Mouse (Mus musculus) right cerebral cortex, postnatal 4 days (tissue): ENCODE data around the gene Gnat3.

ENCODE experiments used
- DNase-seq: peaks from one replicate; pipeline ENCODE4 v3.0.0-alpha.2; 2022

The Gnat3 gene

DNA sequence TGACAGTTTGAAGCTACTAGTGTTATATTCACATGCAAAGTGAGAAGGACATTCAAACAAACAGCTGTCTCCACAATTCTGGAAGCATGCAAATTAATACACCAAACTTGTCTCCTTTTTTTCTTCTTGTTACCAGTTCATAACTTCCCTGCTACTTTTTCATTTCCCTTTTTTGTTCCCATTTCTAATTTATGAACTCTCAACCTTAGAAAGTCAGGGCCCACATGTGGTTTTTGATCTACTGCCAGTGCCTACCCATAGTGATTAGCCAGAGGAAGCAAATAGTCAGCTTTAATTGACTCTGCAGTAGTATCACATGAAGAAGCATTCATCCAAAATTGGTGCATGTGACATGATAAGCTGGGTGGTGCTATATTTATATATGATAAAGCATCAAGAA, 44.7 kb downstream of the Gnat3 start:
- no peak for DNase-seq

GRCm38 (mm10) chr5:18010301-18010700, 48.0 kb downstream of the Gnat3 start:
- DNase-seq, result no peak

- DNase-seq, result no peak
Observed at GRCm38 (mm10) chr5:18013196-18013595, 50.8 kb downstream of the Gnat3 start.

GRCm38 (mm10) chr5:18014209-18014829, 52.0 kb downstream of the Gnat3 start:
- DNase-seq, result no peak

DNA sequence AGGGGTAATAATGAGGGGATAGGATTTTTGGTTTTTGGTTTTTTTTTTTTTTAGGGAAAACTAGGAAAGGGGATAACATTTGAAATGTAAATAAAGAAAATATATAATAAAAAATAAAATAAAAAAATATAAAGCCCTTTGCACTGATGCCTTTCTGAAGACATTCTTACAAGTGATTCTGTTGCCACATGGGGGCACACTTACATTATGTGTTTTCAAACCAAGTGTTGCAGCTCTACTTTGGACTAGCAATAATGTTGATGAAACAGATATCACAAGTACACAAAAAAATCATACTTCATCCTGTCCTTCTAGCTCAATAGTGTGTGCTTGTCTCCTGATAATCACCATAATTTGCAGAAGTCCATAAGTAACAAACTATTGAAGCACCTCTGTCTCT, 61.0 kb downstream of the Gnat3 start:
- peak; percentile 32 for DNase-seq

GRCm38 (mm10) chr5:18027531-18027930, 65.2 kb downstream of the Gnat3 start:
- no peak for DNase-seq

DNA sequence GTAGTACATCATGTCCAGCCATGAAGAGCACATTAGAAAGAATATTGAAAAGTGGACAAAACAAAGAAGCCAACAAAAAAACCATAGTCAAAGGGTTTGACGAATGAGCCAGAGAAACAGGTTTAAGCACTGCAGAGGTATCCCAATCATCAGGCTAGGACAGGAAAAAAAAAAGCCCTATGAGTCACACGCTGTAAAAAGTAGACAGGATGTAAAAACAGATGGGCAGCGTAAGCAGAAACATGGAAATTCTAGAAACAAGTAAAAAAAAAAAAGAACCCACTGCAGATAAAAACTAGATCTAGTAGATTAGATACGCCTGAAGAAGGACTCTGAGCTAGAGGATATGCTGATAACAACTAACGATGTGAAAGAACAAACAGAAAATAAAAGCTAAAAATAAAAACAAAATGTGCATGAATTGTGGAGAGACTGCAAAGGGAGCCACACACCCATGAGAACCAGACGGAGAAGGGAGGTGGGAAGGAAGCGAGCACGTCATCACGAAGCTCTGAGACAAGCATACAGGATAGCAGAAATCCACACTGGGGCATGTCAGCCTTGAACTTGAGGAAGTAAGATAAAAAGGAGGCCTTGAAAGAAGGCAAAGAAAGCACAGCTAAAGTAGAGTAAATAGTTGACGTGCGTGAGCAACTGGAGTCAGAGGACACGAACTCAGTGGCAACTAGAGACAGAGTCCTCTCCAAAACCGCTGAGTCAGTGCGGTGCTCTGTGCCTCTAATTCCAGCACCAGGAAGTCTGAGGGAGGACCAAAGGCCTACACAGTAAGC, 73.7 kb downstream of the Gnat3 start:
- DNase-seq, result no peak

DNA sequence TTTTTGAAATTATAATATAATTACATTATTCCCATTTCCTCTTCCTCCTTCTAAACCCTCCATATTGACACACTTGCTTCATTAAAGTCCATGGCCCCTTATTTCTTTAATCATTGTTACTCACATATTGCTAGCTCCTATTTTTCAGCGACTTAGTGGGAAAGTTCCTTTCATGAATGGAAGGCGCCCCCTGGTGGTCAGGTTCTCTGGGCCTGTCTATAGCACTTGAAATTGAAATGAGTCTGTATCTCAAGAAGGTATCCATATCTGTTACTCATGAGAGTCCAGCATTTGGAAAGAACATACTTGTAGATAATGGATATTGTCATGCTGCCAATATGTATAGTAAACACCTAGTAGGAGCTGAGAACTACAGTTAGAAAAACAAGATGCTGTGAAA, 80.7 kb downstream of the Gnat3 start:
- peak; percentile 70 for DNase-seq

GRCm38 (mm10) chr5:18048841-18049240, 86.5 kb downstream of the Gnat3 start:
- no peak for DNase-seq

DNA sequence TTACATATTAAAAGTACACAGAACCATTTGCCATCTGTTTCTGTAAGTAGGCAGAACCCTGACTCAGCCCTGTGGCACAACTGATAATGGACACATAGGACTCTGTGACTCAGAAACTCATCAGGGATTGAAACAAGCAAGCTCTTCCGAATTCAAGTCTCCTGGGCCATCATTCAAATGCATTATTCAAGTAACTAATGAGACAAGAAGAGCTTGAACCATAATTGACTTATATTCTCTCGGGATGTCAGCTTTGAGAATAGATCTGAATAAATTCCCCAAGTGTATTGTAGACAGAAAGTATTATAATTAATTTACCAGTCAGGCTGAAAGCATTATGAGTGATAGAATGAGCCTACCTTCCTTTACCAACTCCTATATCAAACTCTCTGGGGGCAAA, 93.0 kb downstream of the Gnat3 start:
- DNase-seq, result no peak
